Mouse (Mus musculus) neural tube, embryonic 11.5 days (tissue): ENCODE data around the gene Lcn6. TPM values are rescaled to one million over a fixed set of nuclear protein-coding genes. Genes with fewer than 3 reads are reported as not detected.

Experiments used
- ATAC-seq: fragments of 200-750 bp; cut with Nextera tagmentation; 2 replicates; pipeline ENCODE4 v1.8.0; 2017; ENCODE audit warnings: moderate number of reproducible peaks, mild to moderate bottlenecking, moderate TSS enrichment, moderate library complexity; ENCODE audit not compliant: insufficient read depth, low FRiP score, low TSS enrichment
- DNase-seq: peaks from one replicate; pipeline ENCODE4 v3.0.0-alpha.2; 2015; ENCODE audit warnings: low spot score
- H3K27ac ChIP-seq: fragments of 300-500 bp; sonication (generic); 2 replicates; pipeline ENCODE4 v1.5.1; 2014; ENCODE audit warnings: low read depth, mild to moderate bottlenecking, low read length
- H3K27me3 ChIP-seq: fragments of 300-500 bp; sonication (generic); 2 replicates; pipeline ENCODE4 v1.6.1; 2014; ENCODE audit warnings: mild to moderate bottlenecking, low read length, mixed read lengths; ENCODE audit not compliant: control insufficient read depth, insufficient read depth
- H3K36me3 ChIP-seq: fragments of 300-500 bp; sonication (generic); 2 replicates; pipeline ENCODE4 v1.6.1; 2014; ENCODE audit warnings: mild to moderate bottlenecking, low read length, moderate library complexity, mixed read lengths; ENCODE audit not compliant: control insufficient read depth, insufficient read depth
- H3K4me1 ChIP-seq: fragments of 300-500 bp; sonication (generic); 2 replicates; pipeline ENCODE4 v1.6.1; 2014; ENCODE audit warnings: low read length, mixed read lengths; ENCODE audit not compliant: control insufficient read depth, insufficient read depth
- H3K4me2 ChIP-seq: fragments of 300-500 bp; sonication (generic); 2 replicates; pipeline ENCODE4 v1.6.1; 2014; ENCODE audit warnings: low read depth, mild to moderate bottlenecking, moderate library complexity
- H3K4me3 ChIP-seq: fragments of 300-500 bp; sonication (generic); 2 replicates; pipeline ENCODE4 v1.5.1; 2014; ENCODE audit warnings: low read depth, low read length
- H3K9ac ChIP-seq: fragments of 300-500 bp; sonication (generic); 2 replicates; pipeline ENCODE4 v1.6.1; 2014; ENCODE audit warnings: mild to moderate bottlenecking, low read length
- H3K9me3 ChIP-seq: fragments of 300-500 bp; sonication (generic); 2 replicates; pipeline ENCODE4 v1.6.1; 2016; ENCODE audit warnings: low read length; ENCODE audit not compliant: control insufficient read depth
- WGBS: fragments of 180-500 bp; shearing (Covaris S2); extraction: QIAGEN DNeasy Blood & Tissue Kit; methylation state at CpG from one replicate; pipeline ENCODE4 v1.1.7; 2014; 5-methylcytosine and 5-hydroxymethylcytosine counted together
- polyA plus RNA-seq: library from polyadenylated mRNA; unstranded; fragments of >200 nt; fragmentation: Nextera tagmentation; extraction: Ambion mirVana; gene quantifications from 2 replicates; pipeline ENCODE4 v1.2.1, GENCODE M21; 2014

Gene Lcn6
- not detected in 2 replicates for polyA plus RNA-seq

- Histone ChIP-seq H3K9me3 (no peaks in the 10 kb centered on the region), H3K27me3 (no peaks in the 10 kb centered on the region), H3K36me3 (no peaks in the 10 kb centered on the region), H3K4me2 (no peak within 1 kb of the TSS), H3K27ac (no peak within 1 kb of the TSS), H3K4me3 (no peak within 1 kb of the TSS), H3K4me1 (no peaks in the 10 kb centered on the region), H3K9ac (no peak within 1 kb of the TSS)
- DNase-seq (no peak), ATAC-seq (no peak)
- WGBS, result 98% methylated on average over 3 of the region's 3 CpGs
Measured at GRCm38 (mm10) chr2:25676486-25676885, at the start of gene Lcn6. Gene Lcn6 (plus strand): TSS chr2:25676786.

- Histone ChIP-seq H3K27me3 (no peaks in the 10 kb centered on the region), H3K9ac (no peak within 1 kb of the TSS), H3K4me2 (no peak within 1 kb of the TSS), H3K9me3 (no peaks in the 10 kb centered on the region), H3K36me3 (no peaks in the 10 kb centered on the region), H3K27ac (no peak within 1 kb of the TSS), H3K4me1 (no peaks in the 10 kb centered on the region), H3K4me3 (no peak within 1 kb of the TSS)
- DNase-seq, result no peak
- 77% methylated on average over 6 of the region's 6 CpGs for WGBS
- ATAC-seq, result no peak
Measured at GRCm38 (mm10) chr2:25627811-25628210, 48.8 kb upstream of the Lcn6 start, which contains the start of gene Fcna. Gene Fcna (minus strand): TSS chr2:25628030.

DNA sequence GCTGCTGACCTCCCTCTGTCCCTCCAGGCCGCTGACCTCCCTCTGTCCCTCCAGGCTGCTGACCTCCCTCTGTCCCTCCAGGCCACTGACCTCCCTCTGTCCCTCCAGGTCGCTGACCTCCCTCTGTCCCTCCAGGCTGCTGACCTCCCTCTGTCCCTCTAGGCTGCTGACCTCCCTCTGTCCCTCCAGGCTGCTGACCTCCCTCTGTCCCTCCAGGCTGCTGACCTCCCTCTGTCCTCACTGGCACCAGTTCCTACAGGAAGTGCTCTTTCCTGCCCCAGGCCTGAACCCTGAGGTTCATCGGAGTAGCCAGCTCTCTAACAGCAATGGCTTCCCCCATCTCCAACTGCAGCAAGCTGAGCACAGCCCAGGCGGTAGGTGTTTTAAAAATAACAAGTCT lies 47.8 kb upstream of the Lcn6 start:
- no peak overlapping the region for H3K9ac ChIP-seq
- H3K4me2 ChIP-seq, result no peak overlapping the region
- no peak overlapping the region for H3K27ac ChIP-seq
- no peaks in the 10 kb centered on the region for H3K36me3 ChIP-seq
- no peaks in the 10 kb centered on the region for H3K4me1 ChIP-seq
- 38% methylated on average over 4 of the region's 4 CpGs for WGBS
- H3K4me3 ChIP-seq, result no peak overlapping the region
- ATAC-seq (no peak), DNase-seq (no peak)
- H3K9me3 ChIP-seq, result no peaks in the 10 kb centered on the region
- H3K27me3 ChIP-seq, result no peaks in the 10 kb centered on the region

DNA sequence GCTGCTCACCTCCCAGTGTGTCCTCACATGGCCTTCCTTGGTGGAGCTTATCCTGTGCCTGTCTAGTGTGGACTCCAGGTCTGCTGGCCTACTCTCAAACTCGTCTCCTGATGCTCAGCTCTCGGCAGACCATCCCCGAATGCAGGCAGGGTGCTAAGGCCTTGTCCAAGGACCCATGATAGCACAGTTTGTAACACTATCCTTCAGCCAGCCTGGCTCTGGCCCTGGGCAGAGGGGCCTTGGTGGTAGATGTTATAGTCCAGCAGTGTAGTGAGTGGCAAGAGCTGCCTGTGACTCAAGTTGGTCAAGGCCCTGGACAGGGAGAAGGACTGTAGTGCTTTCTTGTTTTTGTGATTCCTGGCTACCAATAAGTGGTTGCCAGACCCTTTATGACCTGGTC lies 43.0 kb upstream of the Lcn6 start:
- 82% methylated on average over 3 of the region's 3 CpGs for WGBS
- ATAC-seq (no peak), DNase-seq (no peak)
- Histone ChIP-seq H3K9me3 (no peaks in the 10 kb centered on the region), H3K4me2 (no peak overlapping the region), H3K9ac (no peak overlapping the region), H3K4me3 (no peak overlapping the region), H3K27ac (no peak overlapping the region), H3K27me3 (no peaks in the 10 kb centered on the region), H3K4me1 (no peaks in the 10 kb centered on the region), H3K36me3 (no peaks in the 10 kb centered on the region)

- Histone ChIP-seq H3K9ac (no peak overlapping the region), H3K4me2 (no peak overlapping the region), H3K4me1 (no peaks in the 10 kb centered on the region), H3K9me3 (no peaks in the 10 kb centered on the region), H3K4me3 (no peak overlapping the region), H3K27me3 (no peaks in the 10 kb centered on the region), H3K36me3 (no peaks in the 10 kb centered on the region), H3K27ac (no peak overlapping the region)
- WGBS, result 27% methylated on average over 1 of the region's 1 CpGs
- ATAC-seq (no peak), DNase-seq (no peak)
Measured at GRCm38 (mm10) chr2:25634046-25634445, 42.5 kb upstream of the Lcn6 start.

DNA sequence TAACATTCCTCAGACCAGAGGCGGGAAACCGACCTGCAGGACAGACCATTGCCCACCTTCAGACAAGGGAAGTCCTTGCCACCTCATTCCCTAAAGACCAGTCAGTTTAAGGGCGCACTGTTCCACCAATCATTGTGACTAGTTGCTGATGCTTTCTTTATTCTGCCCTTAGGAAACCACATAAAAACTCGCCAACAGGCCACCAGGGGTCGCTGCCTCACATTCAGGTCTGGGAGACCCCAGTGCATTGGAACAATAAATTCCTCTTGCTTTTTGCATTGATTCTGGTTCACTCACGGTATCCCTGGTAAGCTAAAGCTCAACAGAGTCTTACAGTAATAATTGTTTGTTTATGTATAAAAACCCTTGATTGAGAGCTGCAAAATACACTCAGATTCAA lies 36.7 kb upstream of the Lcn6 start:
- Histone ChIP-seq H3K4me1 (no peaks in the 10 kb centered on the region), H3K4me2 (no peak overlapping the region), H3K9ac (no peak overlapping the region), H3K27me3 (no peaks in the 10 kb centered on the region), H3K27ac (no peak overlapping the region), H3K4me3 (no peak overlapping the region), H3K36me3 (no peaks in the 10 kb centered on the region), H3K9me3 (no peaks in the 10 kb centered on the region)
- WGBS, result 20% methylated on average over 6 of the region's 6 CpGs
- ATAC-seq, result no peak
- DNase-seq, result peak; percentile 57

DNA sequence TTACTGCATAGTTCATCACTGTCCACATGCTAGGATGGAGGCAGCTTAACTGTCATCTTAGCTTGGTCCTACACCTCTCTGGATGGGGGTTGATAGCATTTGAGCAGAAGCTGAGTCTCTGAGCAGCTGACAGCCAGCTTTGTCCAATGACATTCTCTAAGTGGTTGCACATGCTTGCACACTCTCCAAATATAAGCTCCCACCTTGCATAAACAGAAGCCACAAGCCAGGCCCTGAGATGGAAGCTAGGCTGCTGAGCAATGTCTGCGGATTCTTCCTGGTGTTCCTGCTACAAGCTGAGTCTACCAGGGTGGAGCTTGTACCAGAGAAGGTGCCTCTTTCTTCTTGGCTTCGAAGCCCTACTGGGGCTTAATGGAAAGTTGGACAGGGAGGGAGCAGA lies 23.7 kb upstream of the Lcn6 start, which contains the start of gene Lcn8:
Gene Lcn8, plus strand, starts transcription at position 219 of the 400 bp plus-strand sequence.
- Histone ChIP-seq H3K9me3 (no peaks in the 10 kb centered on the region), H3K36me3 (no peaks in the 10 kb centered on the region), H3K4me1 (no peaks in the 10 kb centered on the region), H3K27me3 (no peaks in the 10 kb centered on the region), H3K27ac (no peak within 1 kb of the TSS), H3K9ac (no peak within 1 kb of the TSS), H3K4me2 (no peak within 1 kb of the TSS), H3K4me3 (no peak within 1 kb of the TSS)
- ATAC-seq (no peak), DNase-seq (no peak)
- WGBS, result 87% methylated on average over 2 of the region's 2 CpGs

DNA sequence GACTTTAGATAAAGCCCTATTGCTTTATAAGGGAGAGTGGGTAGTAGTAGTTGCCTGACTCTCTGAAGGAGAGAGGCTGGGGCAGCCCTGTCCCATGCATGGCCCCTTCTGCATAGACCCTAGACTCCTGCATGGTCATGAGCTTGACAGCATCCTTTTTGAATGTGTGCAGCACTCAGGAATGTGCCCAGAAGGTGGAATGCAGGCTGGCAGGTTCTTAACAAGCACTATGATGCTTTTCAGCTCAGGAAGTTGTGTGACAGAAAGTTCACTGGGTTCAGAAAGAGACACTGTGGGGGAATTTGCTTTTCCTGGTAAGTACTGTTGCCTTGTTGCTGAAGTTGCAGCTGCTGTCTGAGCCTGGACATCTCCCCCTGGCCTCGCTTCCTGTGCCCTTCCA lies 22.1 kb upstream of the Lcn6 start:
- Histone ChIP-seq H3K4me1 (no peaks in the 10 kb centered on the region), H3K27ac (no peak overlapping the region), H3K4me3 (no peak overlapping the region), H3K9ac (no peak overlapping the region), H3K36me3 (no peaks in the 10 kb centered on the region), H3K9me3 (no peaks in the 10 kb centered on the region), H3K4me2 (no peak overlapping the region), H3K27me3 (no peaks in the 10 kb centered on the region)
- no peak for DNase-seq
- ATAC-seq, result no peak
- WGBS, result 71% methylated on average over 1 of the region's 1 CpGs

DNA sequence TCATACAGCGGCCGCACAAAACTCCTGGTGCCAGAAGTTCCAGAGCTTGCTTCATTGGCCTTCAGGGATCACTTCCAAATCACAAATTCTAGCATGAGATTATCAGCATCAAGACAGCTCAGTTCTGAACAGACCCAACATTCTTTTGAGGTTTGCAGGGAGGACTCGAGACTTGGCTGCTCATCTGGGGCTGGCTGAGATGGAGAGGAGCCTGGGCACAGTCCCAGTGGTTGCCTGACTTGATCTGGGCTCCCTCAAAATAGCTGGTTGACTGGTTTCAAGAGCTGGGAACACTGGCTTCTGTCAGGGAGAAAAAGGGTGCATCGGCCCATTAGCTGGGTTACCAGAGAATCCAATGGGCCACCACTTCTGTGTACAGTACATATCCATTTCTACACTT lies 19.9 kb upstream of the Lcn6 start:
- Histone ChIP-seq H3K9ac (no peak overlapping the region), H3K4me2 (no peak overlapping the region), H3K9me3 (no peaks in the 10 kb centered on the region), H3K36me3 (no peaks in the 10 kb centered on the region), H3K27ac (no peak overlapping the region), H3K4me1 (no peaks in the 10 kb centered on the region), H3K27me3 (no peaks in the 10 kb centered on the region), H3K4me3 (no peak overlapping the region)
- no peak for DNase-seq
- no peak for ATAC-seq
- WGBS, result 89% methylated on average over 4 of the region's 4 CpGs
